Mouse (Mus musculus): ENCODE results near the gene Tbcd.

DNA sequence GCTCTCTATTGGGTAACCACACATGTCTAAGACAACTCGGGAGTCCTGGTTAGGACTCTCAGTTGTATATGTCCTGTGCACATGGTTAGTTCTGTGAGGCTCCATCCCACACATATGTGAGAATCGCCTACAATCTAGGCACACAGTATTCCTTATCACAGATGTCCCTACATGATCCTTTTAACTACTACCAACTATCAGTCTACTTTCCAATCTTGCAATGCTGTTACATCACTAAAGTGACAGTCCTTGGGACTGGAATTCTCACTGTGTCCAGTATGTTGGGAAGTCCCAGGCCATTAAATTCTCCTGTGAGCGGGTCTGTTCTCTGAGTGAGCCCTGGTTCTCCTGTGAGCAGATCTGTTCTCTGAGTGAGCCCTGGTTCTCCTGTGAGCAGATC, 101.7 kb downstream of the Tbcd start:
- no peak for TF ChIP-seq POLR2A (IDR thresholded peaks at IDR 0.05; ENCODE audit: control insufficient read depth, low read depth, low read length)
- TF ChIP-seq CTCF (IDR thresholded peaks at IDR 0.05; ENCODE audit: control insufficient read depth, insufficient read depth, insufficient replicate concordance, low read depth, low read length), result no peak

Measured in testis, adult 2 months (tissue).